Mouse (Mus musculus): ENCODE results near the gene Tceal7.
"Not testable (repeated sequence)": the region's sequence is repeated elsewhere in the genome, so short reads cannot be mapped to it uniquely, and the experiment has no call there.

The Tceal7 gene

DNA sequence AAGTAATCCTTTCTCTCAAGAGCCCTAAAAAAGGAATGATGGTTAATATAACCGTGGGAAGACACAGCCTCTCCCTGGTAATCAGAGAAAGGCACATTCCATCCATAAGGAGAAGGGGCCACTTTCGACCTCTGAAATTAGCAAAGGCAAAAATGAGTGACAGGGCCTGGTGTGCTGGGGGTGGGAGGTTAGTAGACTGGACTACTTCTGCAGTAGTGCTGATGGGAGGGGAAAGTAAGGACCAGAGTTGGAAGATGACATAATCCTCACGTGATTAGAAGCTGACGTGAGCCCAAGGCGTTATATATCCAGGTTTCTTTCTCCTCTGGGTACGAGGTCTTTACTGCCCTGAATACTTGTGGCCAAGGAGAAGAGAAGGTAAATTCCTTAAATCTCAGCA is 9.1 kb downstream of the Tceal7 start:
- no peaks in the 10 kb centered on the region for H3K36me3 ChIP-seq (ENCODE audit: control insufficient read depth, insufficient read depth, low read length, poor library complexity, severe bottlenecking)
- DNase-seq (ENCODE audit: low read depth, low spot score), result no peak
- no peaks in the 10 kb centered on the region for H3K27me3 ChIP-seq (ENCODE audit: control insufficient read depth, insufficient read depth, low read length, poor library complexity, severe bottlenecking)

DNA sequence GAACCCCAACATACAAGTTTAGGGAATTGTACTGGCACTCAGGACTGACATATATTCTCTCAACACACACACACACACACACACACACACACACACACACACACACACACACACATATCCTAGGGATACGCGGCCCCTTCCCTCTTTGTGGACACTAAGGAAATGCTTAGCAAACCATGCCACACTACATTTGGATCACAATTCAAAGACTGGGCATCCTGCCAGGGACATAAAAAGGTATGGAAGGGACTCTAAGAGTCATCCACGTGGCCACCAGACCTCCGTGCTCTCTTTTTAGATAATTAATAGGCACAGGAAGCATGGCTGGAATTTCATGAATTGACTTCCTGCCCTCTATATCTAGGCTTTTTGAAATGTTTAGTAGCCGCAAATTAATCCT is 13.2 kb downstream of the Tceal7 start:
- no peak for DNase-seq (ENCODE audit: low read depth, low spot score)
- Histone ChIP-seq H3K36me3 (ENCODE audit: control insufficient read depth, insufficient read depth, low read length, poor library complexity, severe bottlenecking) (no peaks in the 10 kb centered on the region), H3K27me3 (ENCODE audit: control insufficient read depth, insufficient read depth, low read length, poor library complexity, severe bottlenecking) (no peaks in the 10 kb centered on the region)

DNA sequence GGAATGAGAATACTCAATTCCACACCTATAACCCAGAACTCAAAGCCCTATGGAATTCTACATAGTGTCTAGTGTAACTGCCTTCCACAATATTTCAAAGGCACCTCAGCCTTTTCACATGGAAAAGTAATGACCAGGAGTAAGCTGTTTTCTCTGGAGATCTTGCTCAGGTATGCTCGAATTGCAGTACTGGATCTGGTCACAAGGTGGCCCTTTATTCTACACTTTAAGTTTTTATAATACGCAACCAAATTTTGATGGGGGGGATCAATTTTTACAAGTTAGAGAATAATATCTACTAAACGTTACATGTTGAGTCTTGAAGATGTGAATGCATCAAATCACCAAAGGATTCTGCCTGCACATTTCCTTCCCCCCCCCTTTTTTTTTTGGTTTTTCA is 23.5 kb downstream of the Tceal7 start:
- peak; percentile 56 for DNase-seq (ENCODE audit: low read depth, low spot score)
- Histone ChIP-seq H3K27me3 (ENCODE audit: control insufficient read depth, insufficient read depth, low read length, poor library complexity, severe bottlenecking) (no peaks in the 10 kb centered on the region), H3K36me3 (ENCODE audit: control insufficient read depth, insufficient read depth, low read length, poor library complexity, severe bottlenecking) (no peaks in the 10 kb centered on the region)

DNA sequence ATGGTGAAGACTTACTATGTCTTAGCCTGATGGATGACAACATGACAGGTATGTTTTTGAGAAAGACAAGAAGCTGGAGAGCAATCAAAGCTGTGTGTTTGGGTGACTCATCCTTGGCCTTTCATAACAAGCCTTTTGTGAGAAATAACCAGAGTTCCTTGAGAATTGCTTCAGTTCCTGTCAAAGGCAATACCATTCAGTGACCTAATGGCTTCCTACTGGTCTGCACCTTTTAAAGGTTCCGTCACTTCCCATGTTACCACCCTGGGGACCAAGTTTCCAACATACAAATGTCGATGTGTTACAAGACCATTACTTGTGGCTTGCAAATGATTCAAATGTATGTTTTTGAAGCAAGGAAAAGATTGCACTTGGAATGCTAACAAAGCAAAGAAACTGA is 28.6 kb downstream of the Tceal7 start:
- no peaks in the 10 kb centered on the region for H3K27me3 ChIP-seq (ENCODE audit: control insufficient read depth, insufficient read depth, low read length, poor library complexity, severe bottlenecking)
- no peak for DNase-seq (ENCODE audit: low read depth, low spot score)
- H3K36me3 ChIP-seq (ENCODE audit: control insufficient read depth, insufficient read depth, low read length, poor library complexity, severe bottlenecking), result no peaks in the 10 kb centered on the region

DNA sequence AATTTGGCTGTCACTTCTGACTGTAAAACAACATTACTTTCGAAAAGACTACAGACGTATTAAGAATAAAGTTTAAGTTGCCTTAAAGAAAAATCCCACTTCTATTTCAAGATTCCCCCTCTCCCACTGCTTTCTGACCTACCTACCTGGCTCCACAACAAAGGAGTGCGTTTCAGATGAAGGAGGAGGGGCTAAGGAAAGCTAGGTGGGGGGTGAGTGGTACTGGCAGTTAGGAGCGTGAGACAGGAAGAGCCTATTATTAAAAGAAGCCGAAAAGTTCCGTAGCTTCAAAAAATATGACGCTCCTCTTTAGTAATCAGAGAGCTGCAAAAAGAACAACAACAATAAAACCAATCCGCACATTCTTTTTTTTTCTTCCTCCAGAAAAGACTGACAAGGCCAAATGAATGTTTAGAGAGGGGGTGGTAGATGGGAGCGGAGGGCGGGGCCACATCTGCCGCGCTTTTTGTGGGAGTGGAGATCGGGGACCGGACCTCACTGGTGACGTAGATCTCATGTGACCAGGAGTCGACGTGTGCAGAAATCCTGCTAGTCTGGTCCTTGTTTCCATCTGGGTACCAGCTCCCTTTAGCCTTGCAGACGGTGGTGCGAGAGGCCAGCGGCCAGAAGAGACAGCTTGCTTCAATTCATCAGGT is 30.1 kb downstream of the Tceal7 start, which contains the start of gene Tceal9:
Tceal9 (plus strand) TSS at position 506 of the 656 bp plus-strand sequence.
- DNase-seq (ENCODE audit: low read depth, low spot score), result peak; percentile 79
- H3K27me3 ChIP-seq (ENCODE audit: control insufficient read depth, insufficient read depth, low read length, poor library complexity, severe bottlenecking), result no peaks in the 10 kb centered on the region

DNA sequence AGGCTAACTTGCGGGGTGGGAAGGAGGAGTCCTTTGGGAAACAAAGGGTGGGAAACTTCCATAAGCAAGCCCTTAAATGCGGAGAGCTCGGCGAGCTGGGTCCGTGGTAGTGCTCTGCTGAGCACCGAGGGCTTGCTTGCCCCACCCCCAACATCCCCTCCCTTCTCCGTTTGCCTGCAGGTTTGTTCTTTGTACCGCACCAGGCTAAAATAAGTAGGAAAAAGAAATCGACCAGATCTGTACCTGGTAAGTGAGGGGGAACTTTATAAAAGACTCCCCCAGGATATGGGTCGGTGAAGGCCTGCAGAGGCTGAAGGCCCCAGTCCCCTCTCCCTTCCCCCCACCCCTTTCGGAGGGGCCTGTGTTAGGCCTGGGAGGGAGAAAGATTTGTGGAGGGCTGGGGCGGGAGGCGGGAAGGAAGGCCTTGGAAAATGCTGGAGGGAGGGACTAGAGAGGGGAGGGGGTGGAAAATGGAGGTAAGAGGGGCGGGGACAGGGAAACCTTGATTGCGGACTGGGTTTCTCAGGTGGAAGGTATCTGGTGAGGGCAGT is 31.0 kb downstream of the Tceal7 start:
- Histone ChIP-seq H3K27me3 (ENCODE audit: control insufficient read depth, insufficient read depth, low read length, poor library complexity, severe bottlenecking) (no peaks in the 10 kb centered on the region), H3K36me3 (ENCODE audit: control insufficient read depth, insufficient read depth, low read length, poor library complexity, severe bottlenecking) (no peaks in the 10 kb centered on the region)
- peak; percentile 26 for DNase-seq (ENCODE audit: low read depth, low spot score)

More for the DNA sequence above, 30.1 kb downstream of the Tceal7 start, which contains the start of gene Tceal9:
- H3K36me3 ChIP-seq (ENCODE audit: control insufficient read depth, insufficient read depth, low read length, poor library complexity, severe bottlenecking), result no peaks in the 10 kb centered on the region

DNA sequence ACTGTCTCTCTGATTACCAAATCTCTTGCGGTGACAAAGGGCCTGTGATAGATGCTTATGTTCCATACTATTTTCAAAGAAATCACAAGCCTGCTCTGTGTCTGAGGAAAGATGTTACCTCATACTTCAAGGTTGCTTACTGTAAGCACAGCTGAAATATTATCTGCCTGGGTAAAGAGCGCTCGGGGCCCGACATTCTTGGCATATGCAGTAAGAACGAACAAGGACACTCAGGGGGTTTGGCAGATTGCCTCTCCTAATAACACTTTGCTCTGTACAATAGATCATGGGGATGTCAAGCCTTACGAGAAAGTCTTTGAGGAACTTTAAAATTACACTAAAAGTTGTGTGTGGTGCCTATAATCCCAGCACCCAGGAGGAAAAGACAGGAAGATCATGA is 34.2 kb downstream of the Tceal7 start:
- H3K36me3 ChIP-seq (ENCODE audit: control insufficient read depth, insufficient read depth, low read length, poor library complexity, severe bottlenecking), result no peaks in the 10 kb centered on the region
- no peak for DNase-seq (ENCODE audit: low read depth, low spot score)
- no peaks in the 10 kb centered on the region for H3K27me3 ChIP-seq (ENCODE audit: control insufficient read depth, insufficient read depth, low read length, poor library complexity, severe bottlenecking)

DNA sequence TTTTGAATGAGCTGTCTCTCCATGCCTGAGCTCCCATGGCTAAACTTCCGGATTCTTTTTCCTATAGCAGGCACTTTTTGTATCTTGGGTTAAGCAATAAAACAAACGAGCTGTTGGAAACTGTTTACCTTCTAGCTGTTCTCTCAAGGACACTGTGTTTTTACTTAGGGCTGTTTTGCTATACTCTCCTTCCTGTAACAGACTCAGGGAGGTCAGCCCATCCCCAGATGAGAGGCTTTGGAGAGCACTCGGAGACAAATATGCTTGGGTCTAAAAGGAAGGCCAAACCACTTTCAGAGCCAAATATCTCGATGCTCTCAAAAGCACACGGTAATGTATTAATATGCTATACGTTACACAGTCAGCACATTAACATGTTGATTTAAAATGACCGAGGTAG is 35.1 kb downstream of the Tceal7 start:
- no peak for DNase-seq (ENCODE audit: low read depth, low spot score)
- H3K27me3 ChIP-seq (ENCODE audit: control insufficient read depth, insufficient read depth, low read length, poor library complexity, severe bottlenecking), result no peaks in the 10 kb centered on the region
- no peaks in the 10 kb centered on the region for H3K36me3 ChIP-seq (ENCODE audit: control insufficient read depth, insufficient read depth, low read length, poor library complexity, severe bottlenecking)

DNA sequence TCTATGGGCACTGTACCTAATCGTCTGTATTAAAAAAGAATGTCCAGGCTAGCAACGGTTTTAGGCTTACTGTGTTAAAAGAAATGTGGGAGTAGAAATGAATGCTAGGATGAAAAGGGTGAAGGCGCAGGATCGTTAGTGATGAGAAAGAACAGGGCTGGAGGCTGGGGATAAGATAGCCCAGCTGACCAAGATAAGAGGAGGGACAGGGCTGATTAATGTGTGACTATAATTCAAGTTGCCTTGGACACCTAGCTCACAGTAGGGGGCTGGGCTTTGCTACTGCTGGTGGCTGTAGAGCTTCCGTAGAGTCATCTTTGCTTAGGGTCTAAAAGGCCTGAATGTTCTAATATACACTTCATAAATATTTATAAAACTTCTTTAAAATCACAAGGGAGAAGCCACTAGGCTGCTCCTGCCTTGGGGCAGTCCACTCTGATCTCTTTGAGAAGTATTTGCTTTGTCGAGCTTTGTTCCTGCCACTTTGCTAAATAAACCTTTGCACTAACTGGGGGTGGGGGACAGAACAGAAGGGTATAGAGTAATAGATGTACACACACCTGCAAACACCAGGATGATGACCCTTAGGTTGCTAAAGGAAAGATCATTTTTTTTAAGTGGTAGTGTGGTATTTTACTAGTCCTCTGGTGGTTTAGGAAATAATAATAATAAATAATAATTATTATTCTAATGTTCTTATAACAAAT is 37.6 kb downstream of the Tceal7 start:
- H3K36me3 ChIP-seq (ENCODE audit: control insufficient read depth, insufficient read depth, low read length, poor library complexity, severe bottlenecking), result no peaks in the 10 kb centered on the region
- DNase-seq (ENCODE audit: low read depth, low spot score), result no peak
- H3K27me3 ChIP-seq (ENCODE audit: control insufficient read depth, insufficient read depth, low read length, poor library complexity, severe bottlenecking), result no peaks in the 10 kb centered on the region

DNA sequence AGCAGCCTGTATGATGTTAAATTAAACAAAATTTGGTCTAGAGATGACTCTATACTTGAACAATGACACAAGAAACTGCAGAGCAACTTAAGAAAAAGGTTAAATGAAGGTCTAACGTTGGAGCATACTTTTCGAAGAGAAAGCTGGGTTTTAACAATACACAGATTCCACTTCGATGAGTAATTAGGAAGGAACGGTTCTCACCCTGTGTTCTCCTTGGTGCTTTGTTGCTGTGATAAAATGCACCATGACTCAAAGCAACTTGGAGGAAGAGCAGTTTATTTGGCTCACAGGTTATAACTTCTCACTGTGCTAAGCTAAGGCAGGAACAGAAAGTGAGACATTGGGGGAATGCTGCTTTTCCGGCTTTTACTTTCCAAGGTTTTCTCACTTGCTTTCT is 53.1 kb downstream of the Tceal7 start:
- Histone ChIP-seq H3K27me3 (ENCODE audit: control insufficient read depth, insufficient read depth, low read length, poor library complexity, severe bottlenecking) (no peaks in the 10 kb centered on the region), H3K36me3 (ENCODE audit: control insufficient read depth, insufficient read depth, low read length, poor library complexity, severe bottlenecking) (no peaks in the 10 kb centered on the region)
- DNase-seq (ENCODE audit: low read depth, low spot score), result no peak

DNA sequence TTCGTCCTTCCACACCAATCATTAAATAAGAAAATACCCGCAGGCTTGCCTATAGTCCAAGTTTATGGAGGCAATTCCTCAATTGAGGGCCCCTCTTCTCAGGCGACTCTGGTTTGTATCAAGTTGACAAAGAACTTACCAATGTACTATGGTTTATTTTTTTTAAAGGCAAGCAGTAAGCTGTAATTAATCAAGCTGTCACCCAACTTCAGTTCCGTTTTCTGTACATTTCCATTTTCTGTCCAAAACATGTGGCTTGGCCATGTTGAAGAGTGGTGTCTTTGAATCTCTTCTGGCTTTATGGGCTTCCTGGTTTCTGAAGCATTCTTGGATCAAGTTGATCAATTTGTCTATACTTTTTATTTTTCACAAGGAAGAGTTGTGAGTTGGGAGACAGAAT is 53.6 kb downstream of the Tceal7 start:
- no peak for DNase-seq (ENCODE audit: low read depth, low spot score)
- Histone ChIP-seq H3K27me3 (ENCODE audit: control insufficient read depth, insufficient read depth, low read length, poor library complexity, severe bottlenecking) (no peaks in the 10 kb centered on the region), H3K36me3 (ENCODE audit: control insufficient read depth, insufficient read depth, low read length, poor library complexity, severe bottlenecking) (no peaks in the 10 kb centered on the region)

DNA sequence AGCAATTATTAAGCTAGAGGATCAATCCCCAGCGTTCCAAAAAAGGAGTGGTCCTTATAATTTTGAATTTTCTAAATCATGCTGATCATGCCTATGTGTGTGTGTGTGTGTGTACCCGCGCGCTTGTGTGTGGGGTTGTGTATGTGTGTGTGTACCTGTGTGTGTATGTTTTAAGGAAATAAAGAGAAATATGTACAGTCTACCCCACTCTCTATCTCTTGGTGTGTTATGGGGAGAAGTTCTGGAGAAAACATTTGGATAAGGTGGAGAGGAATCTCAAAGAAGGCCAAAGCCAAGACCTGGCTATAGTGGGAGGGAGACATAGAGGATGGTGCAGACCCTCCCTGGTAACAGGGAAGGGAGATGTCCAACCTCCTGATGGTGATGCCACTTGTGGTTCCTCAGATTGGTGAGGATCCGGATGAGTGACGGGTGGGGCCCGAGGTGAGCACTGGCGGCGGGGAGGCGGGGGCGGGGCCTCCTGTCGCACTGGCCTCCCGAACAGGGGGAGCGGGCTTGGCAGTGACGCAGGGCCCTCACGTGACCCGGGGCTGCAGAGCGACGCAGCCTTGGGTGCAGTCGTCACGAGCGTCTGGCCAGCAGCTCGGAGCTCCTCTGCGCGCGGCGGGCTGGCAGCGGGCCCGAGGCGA is 55.3 kb downstream of the Tceal7 start, which contains the start of gene Bex3:
Bex3 (plus strand) TSS at position 511 of the 650 bp plus-strand sequence.
- not testable (repeated sequence) for H3K27me3 ChIP-seq (ENCODE audit: control insufficient read depth, insufficient read depth, low read length, poor library complexity, severe bottlenecking); H3K36me3 ChIP-seq (ENCODE audit: control insufficient read depth, insufficient read depth, low read length, poor library complexity, severe bottlenecking); DNase-seq (ENCODE audit: low read depth, low spot score)

DNA sequence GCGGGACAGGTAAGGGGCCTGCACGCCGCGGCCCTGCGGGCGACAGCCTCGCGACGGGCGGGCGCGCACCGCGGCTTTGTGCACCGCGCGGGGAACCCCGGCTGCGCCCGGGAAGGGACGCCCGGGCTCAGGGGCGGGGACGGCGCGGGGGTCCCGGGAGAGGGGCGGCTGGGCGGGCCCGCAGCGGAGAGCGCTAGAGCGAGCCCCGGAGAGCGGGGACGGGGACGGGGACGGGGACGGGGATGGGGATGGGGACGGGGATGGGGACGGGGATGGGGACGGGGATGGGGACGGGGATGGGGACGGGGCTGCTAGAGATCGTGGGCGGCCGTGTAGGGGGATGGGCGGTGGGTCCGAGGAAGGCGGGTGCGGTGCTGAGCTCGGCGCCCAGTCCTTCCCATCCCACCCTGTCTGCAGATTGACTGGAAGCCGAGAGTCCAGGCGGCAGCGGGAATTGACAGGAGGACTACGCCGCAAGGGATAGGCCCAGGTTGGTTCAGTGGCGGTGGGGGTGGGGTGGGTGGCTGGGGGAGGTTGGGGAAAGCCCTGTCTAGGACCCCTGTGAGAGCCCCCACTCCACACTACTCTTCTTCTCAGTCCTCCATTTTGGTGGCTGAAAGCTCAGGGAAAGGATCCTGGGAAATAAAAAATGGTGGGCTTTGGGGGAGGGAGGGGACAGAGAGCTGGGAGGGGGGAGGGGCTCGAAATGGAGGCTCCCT is 56.0 kb downstream of the Tceal7 start:
- H3K27me3 ChIP-seq (ENCODE audit: control insufficient read depth, insufficient read depth, low read length, poor library complexity, severe bottlenecking); DNase-seq (ENCODE audit: low read depth, low spot score): not testable (repeated sequence)

DNA sequence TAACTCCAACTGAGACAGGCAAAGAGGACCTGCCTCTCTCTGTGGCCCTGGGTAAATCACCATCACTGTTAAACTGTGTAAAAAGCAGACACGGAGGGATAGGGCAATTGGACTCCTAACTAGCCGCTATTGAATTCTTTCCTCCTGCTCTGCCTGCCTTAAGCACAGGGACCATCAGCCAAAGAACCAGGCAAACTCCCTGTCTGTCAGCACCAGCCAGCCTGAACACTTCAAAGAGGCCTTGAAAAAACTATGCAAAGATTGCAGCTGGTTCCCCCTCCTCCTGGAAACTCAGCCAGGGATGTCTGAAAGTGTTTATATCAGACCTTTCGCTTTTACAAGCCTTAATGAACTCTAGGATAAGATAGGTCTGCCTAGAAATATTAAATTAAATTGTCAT is 60.0 kb downstream of the Tceal7 start:
- no peaks in the 10 kb centered on the region for H3K36me3 ChIP-seq (ENCODE audit: control insufficient read depth, insufficient read depth, low read length, poor library complexity, severe bottlenecking)
- no peak for DNase-seq (ENCODE audit: low read depth, low spot score)
- H3K27me3 ChIP-seq (ENCODE audit: control insufficient read depth, insufficient read depth, low read length, poor library complexity, severe bottlenecking), result no peaks in the 10 kb centered on the region

More for the DNA sequence above, 56.0 kb downstream of the Tceal7 start:
- not testable (repeated sequence) for H3K36me3 ChIP-seq (ENCODE audit: control insufficient read depth, insufficient read depth, low read length, poor library complexity, severe bottlenecking)

Data from splenic B cell, adult 2 months (primary cell).